Mouse (Mus musculus) embryonic facial prominence, embryonic 11.5 days (tissue): ENCODE data around the gene Fam19a4. TPM values are rescaled to one million over a fixed set of nuclear protein-coding genes. Genes with fewer than 3 reads are reported as not detected.
"Not testable (repeated sequence)": the region's sequence is repeated elsewhere in the genome, so short reads cannot be mapped to it uniquely, and the experiment has no call there.

Experiments used
- ATAC-seq: fragments of 200-750 bp; cut with Nextera tagmentation; replicated peaks from 2 replicates; pipeline ENCODE4 v1.8.0; 2017; ENCODE audit warnings: low read depth; ENCODE audit not compliant: insufficient number of reproducible peaks, low FRiP score, low TSS enrichment
- DNase-seq: peaks from one replicate; pipeline ENCODE4 v3.0.0-alpha.2; 2015; ENCODE audit warnings: low spot score
- H3K27ac ChIP-seq: fragments of 300-500 bp; sonication (generic); replicated peaks from 2 replicates; pipeline ENCODE4 v1.5.1; 2014; ENCODE audit warnings: mild to moderate bottlenecking, low read depth, low read length, control low read depth
- H3K27me3 ChIP-seq: fragments of 300-500 bp; sonication (generic); 2 replicates; pipeline ENCODE4 v1.6.1; 2014; ENCODE audit warnings: mild to moderate bottlenecking, low read length, moderate library complexity, mixed read lengths; ENCODE audit not compliant: control insufficient read depth, insufficient read depth
- H3K36me3 ChIP-seq: fragments of 300-500 bp; sonication (generic); replicated peaks from 2 replicates; pipeline ENCODE4 v1.6.1; 2014; ENCODE audit warnings: low read depth, mild to moderate bottlenecking, low read length, moderate library complexity, mixed read lengths; ENCODE audit not compliant: control insufficient read depth, insufficient read depth
- H3K4me1 ChIP-seq: fragments of 300-500 bp; sonication (generic); 2 replicates; pipeline ENCODE4 v1.6.1; 2014; ENCODE audit warnings: low read length, mixed read lengths; ENCODE audit not compliant: control insufficient read depth, insufficient read depth
- H3K4me2 ChIP-seq: fragments of 300-500 bp; sonication (generic); 2 replicates; pipeline ENCODE4 v1.6.1; 2014; ENCODE audit warnings: low read depth, mild to moderate bottlenecking, control low read depth, low read length, moderate library complexity
- H3K4me3 ChIP-seq: fragments of 300-500 bp; sonication (generic); 2 replicates; pipeline ENCODE4 v1.5.1; 2014; ENCODE audit warnings: low read depth, low read length, control low read depth
- H3K9ac ChIP-seq: fragments of 300-500 bp; sonication (generic); replicated peaks from 2 replicates; pipeline ENCODE4 v1.6.1; 2014; ENCODE audit warnings: mild to moderate bottlenecking, control low read depth, low read length
- H3K9me3 ChIP-seq: fragments of 300-500 bp; sonication (generic); replicated peaks from 2 replicates; pipeline ENCODE4 v1.6.1; 2016; ENCODE audit warnings: mild to moderate bottlenecking, low read length, inconsistent platforms, mixed read lengths; ENCODE audit not compliant: control insufficient read depth
- WGBS: fragments of 180-500 bp; shearing (Covaris S2); extraction: QIAGEN DNeasy Blood & Tissue Kit; methylation state at CpG from one replicate; pipeline ENCODE4 v1.1.7; 2014; 5-methylcytosine and 5-hydroxymethylcytosine counted together
- polyA plus RNA-seq: library from polyadenylated mRNA; unstranded; fragments of >200 nt; fragmentation: Nextera tagmentation; extraction: Ambion mirVana; gene quantifications from 2 replicates; pipeline ENCODE4 v1.2.1, GENCODE M21; 2014

Gene Fam19a4
- polyA plus RNA-seq, 1 experiment from 2014 or later: 1.2 TPM

DNA sequence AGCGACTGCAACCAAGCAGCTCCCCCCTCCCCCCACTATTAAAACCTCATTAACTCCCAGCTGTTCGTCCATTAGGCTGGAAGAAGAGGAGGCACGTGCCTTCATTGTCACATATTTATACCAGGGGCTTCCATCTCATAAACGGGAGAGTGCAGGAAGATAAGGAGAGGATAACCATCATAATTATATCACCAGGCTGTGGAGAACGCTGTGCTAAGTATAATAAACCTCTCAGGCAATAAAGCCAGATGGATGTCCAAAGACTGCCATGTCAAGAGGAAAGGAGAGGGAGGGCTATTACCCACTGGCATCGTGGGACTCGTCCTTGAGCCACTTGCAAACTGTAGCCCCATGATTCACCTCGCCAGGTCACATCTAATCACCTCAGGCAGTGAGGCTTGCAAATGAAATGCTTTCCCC, 151.1 kb downstream of the Fam19a4 start:
- H3K27ac ChIP-seq: no peak overlapping the region

DNA sequence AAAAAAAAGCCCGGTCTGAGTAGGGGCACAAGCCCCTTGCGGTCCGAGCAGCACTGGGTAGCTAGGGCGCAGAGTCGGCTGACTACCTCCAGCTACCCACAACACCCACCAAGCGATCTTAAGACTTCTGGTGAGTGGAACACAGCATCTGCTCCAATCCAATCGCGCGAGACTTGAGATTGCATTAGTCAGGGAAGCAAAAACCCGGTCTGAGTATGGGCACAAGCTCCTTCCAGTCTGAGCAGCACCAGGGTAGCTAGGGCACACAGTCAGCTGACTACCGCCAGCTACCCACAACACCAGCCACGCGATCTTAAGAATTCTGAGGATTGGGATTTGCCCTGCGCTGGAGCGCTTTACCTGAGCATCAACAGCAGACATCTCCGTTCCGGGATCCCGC, 183.1 kb downstream of the Fam19a4 start:
- not testable (repeated sequence) for ATAC-seq, H3K4me2 ChIP-seq, H3K9ac ChIP-seq, H3K4me1 ChIP-seq, H3K4me3 ChIP-seq, DNase-seq, H3K9me3 ChIP-seq, H3K36me3 ChIP-seq, H3K27me3 ChIP-seq, H3K27ac ChIP-seq
- 90% methylated on average over 18 of the region's 18 CpGs for WGBS

More for the DNA sequence above, 151.1 kb downstream of the Fam19a4 start:
- no peaks in the 10 kb centered on the region for H3K27me3 ChIP-seq
- H3K36me3 ChIP-seq: no peaks in the 10 kb centered on the region
- no peak overlapping the region for H3K9ac ChIP-seq
- ATAC-seq (no peak), DNase-seq (no peak)
- H3K4me1 ChIP-seq: no peaks in the 10 kb centered on the region
- H3K9me3 ChIP-seq: no peaks in the 10 kb centered on the region
- 37% methylated on average over 8 of the region's 8 CpGs for WGBS
- H3K4me3 ChIP-seq: no peak overlapping the region
- no peak overlapping the region for H3K4me2 ChIP-seq

DNA sequence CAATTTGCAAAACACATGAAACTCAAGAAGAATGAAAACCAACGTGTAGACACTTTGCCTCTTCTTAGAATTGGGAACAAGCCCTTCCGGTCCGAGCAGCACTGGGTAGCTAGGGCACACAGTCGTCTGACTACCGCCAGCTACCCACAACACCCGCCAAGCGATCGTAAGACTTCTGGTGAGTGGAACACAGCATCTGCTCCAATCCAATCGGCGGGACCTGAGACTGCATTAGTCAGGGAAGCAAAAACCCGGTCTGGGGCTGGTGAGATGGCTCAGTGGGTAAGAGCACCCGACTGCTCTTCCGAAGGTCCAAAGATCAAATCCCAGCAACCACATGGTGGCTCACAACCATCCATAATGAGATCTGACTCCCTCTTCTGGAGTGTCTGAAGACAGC, 183.6 kb downstream of the Fam19a4 start:
- not testable (repeated sequence) for H3K9me3 ChIP-seq, H3K27ac ChIP-seq, H3K27me3 ChIP-seq, H3K4me2 ChIP-seq, H3K4me1 ChIP-seq, H3K36me3 ChIP-seq, H3K9ac ChIP-seq, ATAC-seq, H3K4me3 ChIP-seq, DNase-seq
- 94% methylated on average over 13 of the region's 13 CpGs for WGBS

DNA sequence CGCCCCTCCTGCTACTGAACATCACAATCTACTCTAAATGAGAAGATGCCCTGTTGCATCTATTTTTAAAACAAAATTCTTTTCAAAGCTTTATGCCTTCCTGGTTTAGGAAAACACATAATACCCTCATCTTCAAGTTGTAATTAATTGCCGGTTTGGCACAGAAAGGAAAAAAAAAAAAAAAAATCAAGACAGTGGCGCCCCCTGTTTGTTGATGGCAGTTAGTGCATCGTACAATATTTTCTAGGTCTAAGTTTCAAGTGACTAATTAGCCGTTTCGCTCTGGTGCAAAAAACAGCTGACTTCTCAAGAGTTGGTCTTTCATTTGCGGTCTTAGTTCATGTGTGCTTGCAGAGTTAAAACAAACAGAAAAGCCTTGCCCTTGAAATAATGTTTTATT, 207.1 kb downstream of the Fam19a4 start:
- no peak overlapping the region for H3K4me3 ChIP-seq
- H3K4me2 ChIP-seq: no peak overlapping the region
- H3K9me3 ChIP-seq: no peaks in the 10 kb centered on the region
- DNase-seq (no peak), ATAC-seq (no peak)
- no peak overlapping the region for H3K27ac ChIP-seq
- 68% methylated on average over 7 of the region's 7 CpGs for WGBS
- H3K4me1 ChIP-seq: no peaks in the 10 kb centered on the region
- H3K27me3 ChIP-seq: no peaks in the 10 kb centered on the region
- no peak overlapping the region for H3K9ac ChIP-seq
- H3K36me3 ChIP-seq: no peaks in the 10 kb centered on the region

DNA sequence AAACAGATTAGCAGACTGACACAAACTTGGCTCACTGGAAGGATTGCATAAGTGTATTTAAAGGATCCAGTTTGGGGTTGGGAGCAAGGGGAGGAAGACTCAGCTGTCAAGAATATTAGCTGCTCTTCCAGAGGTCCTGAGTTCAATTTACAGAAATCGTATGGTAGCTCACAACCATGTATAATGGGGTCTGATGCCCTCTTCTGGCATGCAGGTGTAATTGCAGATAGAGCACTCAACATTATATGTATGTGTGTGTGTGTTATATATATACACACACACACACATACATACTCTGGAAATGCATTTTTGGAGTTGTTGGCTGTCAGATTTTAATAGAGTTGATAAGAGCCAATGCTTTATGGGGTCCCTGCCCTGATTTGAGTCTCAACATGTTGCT, 216.3 kb downstream of the Fam19a4 start:
- Histone ChIP-seq H3K27me3 (no peaks in the 10 kb centered on the region), H3K27ac (no peak overlapping the region), H3K4me3 (no peak overlapping the region), H3K9me3 (no peaks in the 10 kb centered on the region), H3K36me3 (no peaks in the 10 kb centered on the region), H3K4me1 (no peaks in the 10 kb centered on the region), H3K9ac (no peak overlapping the region), H3K4me2 (no peak overlapping the region)
- no peak for ATAC-seq
- WGBS: 23% methylated on average over 1 of the region's 1 CpGs
- peak; percentile 14 for DNase-seq

DNA sequence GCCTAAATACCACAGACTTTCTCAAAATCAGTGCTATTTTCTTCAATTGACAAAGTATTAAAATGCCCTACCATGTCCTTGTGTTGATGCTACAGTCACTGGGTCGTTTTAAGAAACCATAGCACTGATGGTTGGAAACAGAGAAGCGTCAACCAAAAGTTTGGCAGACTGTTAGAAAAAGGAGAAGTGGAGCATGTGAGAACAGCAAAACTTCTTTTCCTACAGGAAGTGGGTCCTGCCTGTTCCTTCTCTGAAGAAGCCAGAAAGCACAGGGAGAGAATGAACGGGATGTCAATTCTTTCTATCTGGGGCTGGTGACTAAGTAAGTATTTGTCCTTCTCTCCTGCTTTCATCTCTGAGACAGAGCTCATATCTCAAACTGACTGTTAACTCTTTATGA, 219.6 kb downstream of the Fam19a4 start:
- WGBS: 81% methylated on average over 3 of the region's 3 CpGs
- ATAC-seq (no peak), DNase-seq (no peak)

DNA sequence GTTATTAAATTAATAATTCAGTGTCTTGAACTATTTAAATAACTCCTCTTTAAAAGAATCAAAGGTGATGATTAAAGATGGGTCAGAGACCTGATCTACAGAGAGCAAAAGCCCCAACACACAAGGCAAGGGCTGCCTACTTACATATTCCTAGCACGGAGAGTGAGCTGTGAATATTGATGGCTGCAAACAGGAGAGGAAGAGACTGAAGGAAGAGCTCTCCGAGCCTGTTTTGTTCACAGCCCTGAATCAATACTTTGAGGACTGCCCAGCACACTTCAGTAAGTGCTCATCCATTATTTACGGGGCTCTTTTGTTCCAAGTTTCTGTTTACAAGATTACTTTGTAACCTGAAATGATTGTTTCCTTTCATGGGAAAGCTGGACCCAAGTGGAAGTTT, 233.6 kb downstream of the Fam19a4 start:
- H3K9ac ChIP-seq: no peak overlapping the region
- H3K4me1 ChIP-seq: no peaks in the 10 kb centered on the region
- no peaks in the 10 kb centered on the region for H3K36me3 ChIP-seq
- no peaks in the 10 kb centered on the region for H3K27me3 ChIP-seq
- no peak for DNase-seq
- no peak for ATAC-seq
- H3K9me3 ChIP-seq: no peaks in the 10 kb centered on the region
- H3K27ac ChIP-seq: no peak overlapping the region
- no peak overlapping the region for H3K4me3 ChIP-seq
- no peak overlapping the region for H3K4me2 ChIP-seq
- WGBS: 77% methylated on average over 3 of the region's 3 CpGs

More for the DNA sequence above, 219.6 kb downstream of the Fam19a4 start:
- H3K9ac ChIP-seq: no peak overlapping the region
- H3K9me3 ChIP-seq: no peaks in the 10 kb centered on the region
- H3K36me3 ChIP-seq: no peaks in the 10 kb centered on the region
- H3K27me3 ChIP-seq: no peaks in the 10 kb centered on the region
- no peak overlapping the region for H3K4me2 ChIP-seq
- no peak overlapping the region for H3K4me3 ChIP-seq
- H3K4me1 ChIP-seq: no peaks in the 10 kb centered on the region
- H3K27ac ChIP-seq: no peak overlapping the region

DNA sequence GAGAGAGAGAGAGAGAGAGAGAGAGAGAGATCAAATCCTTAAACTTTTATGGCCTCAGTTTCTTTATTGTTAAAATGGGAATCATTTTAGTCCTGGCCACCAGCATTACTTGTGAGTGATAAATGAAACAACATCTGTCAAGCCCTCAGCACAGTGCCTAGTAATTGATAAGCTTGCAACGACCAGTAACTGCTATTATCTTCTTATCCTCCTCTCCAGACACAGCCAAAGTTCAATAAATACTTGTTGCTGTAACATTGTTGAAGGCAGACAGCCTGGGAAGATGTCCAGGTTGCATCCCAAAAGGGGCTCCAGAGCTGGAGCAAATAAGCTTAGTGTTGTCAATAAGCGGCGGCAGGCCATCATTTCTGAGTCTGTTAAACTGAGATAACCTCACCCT, 257.2 kb downstream of the Fam19a4 start:
- H3K9me3 ChIP-seq: no peaks in the 10 kb centered on the region
- H3K27me3 ChIP-seq: no peaks in the 10 kb centered on the region
- H3K27ac ChIP-seq: no peak overlapping the region
- H3K4me3 ChIP-seq: no peak overlapping the region
- no peak overlapping the region for H3K4me2 ChIP-seq
- H3K4me1 ChIP-seq: no peaks in the 10 kb centered on the region
- no peak overlapping the region for H3K9ac ChIP-seq
- no peak for DNase-seq
- WGBS: 78% methylated on average over 3 of the region's 3 CpGs
- ATAC-seq: no peak
- H3K36me3 ChIP-seq: no peaks in the 10 kb centered on the region
